Mouse (Mus musculus): ENCODE data around the gene Sprr2a1.
"Not testable (repeated sequence)": the region's sequence is repeated elsewhere in the genome, so short reads cannot be mapped to it uniquely, and the experiment has no call there.

- TF ChIP-seq CTCF (IDR thresholded peaks at IDR 0.05); POLR2A (IDR thresholded peaks at IDR 0.05; ENCODE audit: insufficient read depth, low read depth, low read length); EP300 (IDR thresholded peaks at IDR 0.05; ENCODE audit: insufficient read depth, low read depth, low read length): not testable (repeated sequence)
These were observed 23.6 kb downstream of the Sprr2a1 start for GRCm38 (mm10) chr3:92239197-92239596.

Measured in heart, adult 2 months (tissue).